ENCODE assay signal across 7 mouse cellular contexts in the genomic region with DNA sequence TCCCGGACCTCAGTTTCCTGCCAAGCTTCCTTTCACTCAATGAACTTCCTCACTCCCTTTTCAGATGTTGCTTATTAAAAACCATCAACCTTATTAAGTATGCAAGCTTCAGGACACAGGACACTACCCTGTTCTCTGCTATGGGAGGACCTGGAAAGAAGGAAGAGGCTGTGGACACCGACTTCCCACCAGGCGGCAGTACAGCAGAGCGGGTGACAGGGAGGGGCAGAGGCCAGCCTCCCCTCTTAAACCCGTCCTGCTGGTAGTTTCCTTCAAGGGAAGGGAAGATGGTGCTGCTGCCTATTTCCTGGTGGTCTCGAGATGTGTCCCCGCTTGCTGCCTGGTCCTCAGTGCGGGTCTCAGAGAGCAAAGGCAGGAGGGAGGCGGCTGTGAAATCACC.
DNase-seq lines count a peak whose midpoint lies in the region; ATAC-seq and TF ChIP-seq lines count a peak whose summit lies in the region.

No protein-coding gene starts in this region.

- H3K9me3 ChIP-seq in neural tube, embryonic 15.5 days (replicated peaks) = no peaks in the 10 kb centered on the region
- H3K9me3 ChIP-seq in forebrain, embryonic 15.5 days = no peaks in the 10 kb centered on the region
- H3K9me3 ChIP-seq in lung, postnatal 0 days (ENCODE audit: low read length) = no peaks in the 10 kb centered on the region

- ATAC-seq in neural tube, embryonic 15.5 days (ENCODE audit: low FRiP score) = no peak
- peak; percentile 49; the same call in 1 of the 2 replicates for ATAC-seq in forebrain, embryonic 15.5 days (replicated peaks)
- no peak for ATAC-seq in lung, postnatal 0 days

- no peak for TF ChIP-seq POLR2A in testis, adult 2 months (IDR thresholded peaks at IDR 0.05; ENCODE audit: control insufficient read depth, low read depth, low read length)

- H3K27me3 ChIP-seq in neural tube, embryonic 15.5 days (replicated peaks) = no peaks in the 10 kb centered on the region
- no peaks in the 10 kb centered on the region for H3K27me3 ChIP-seq in forebrain, embryonic 15.5 days
- H3K27me3 ChIP-seq in lung, postnatal 0 days (replicated peaks; ENCODE audit: insufficient read depth, low read length) = no peaks in the 10 kb centered on the region
- H3K27me3 ChIP-seq in testis, adult 2 months (ENCODE audit: control insufficient read depth, insufficient read depth, low read length) = no peaks in the 10 kb centered on the region

- no peak overlapping the region for H3K4me2 ChIP-seq in neural tube, embryonic 15.5 days
- H3K4me2 ChIP-seq in forebrain, embryonic 15.5 days (replicated peaks) = no peak overlapping the region
- H3K4me2 ChIP-seq in lung, postnatal 0 days (replicated peaks; ENCODE audit: low read depth, low read length) = 0 out of 2 replicates have a peak overlapping the region, but pooled peaks have one; percentile 17

- H3K4me3 ChIP-seq in neural tube, embryonic 15.5 days (replicated peaks) = no peak overlapping the region
- no peak overlapping the region for H3K4me3 ChIP-seq in forebrain, embryonic 15.5 days
- no peak overlapping the region for H3K4me3 ChIP-seq in lung, postnatal 0 days (ENCODE audit: low read depth, low read length)
- H3K4me3 ChIP-seq in testis, adult 2 months (ENCODE audit: control insufficient read depth, low read depth, low read length) = no peak overlapping the region

- H3K36me3 ChIP-seq in neural tube, embryonic 15.5 days = peaks cover 56% of the 10 kb centered on the region
- peaks cover 26% of the 10 kb centered on the region for H3K36me3 ChIP-seq in forebrain, embryonic 15.5 days
- peaks cover 13% of the 10 kb centered on the region; the same call in 1 of the 2 replicates for H3K36me3 ChIP-seq in lung, postnatal 0 days (ENCODE audit: insufficient read depth, low read length)
- no peaks in the 10 kb centered on the region for H3K36me3 ChIP-seq in testis, adult 2 months (ENCODE audit: control insufficient read depth, insufficient read depth, low read length)

- H3K9ac ChIP-seq in neural tube, embryonic 15.5 days (replicated peaks) = no peak overlapping the region
- no peak overlapping the region for H3K9ac ChIP-seq in forebrain, embryonic 15.5 days (replicated peaks)
- no peak overlapping the region for H3K9ac ChIP-seq in lung, postnatal 0 days (replicated peaks; ENCODE audit: low read depth)

- peak; percentile 93 for TF ChIP-seq CTCF in lung, postnatal 0 days (IDR thresholded peaks at IDR 0.05)
- peak; percentile 36; the same call in 1 of the 2 replicates for TF ChIP-seq CTCF in testis, adult 2 months (IDR thresholded peaks at IDR 0.05; ENCODE audit: control insufficient read depth, insufficient read depth, insufficient replicate concordance, low read depth, low read length)

- WGBS in neural tube, embryonic 15.5 days = 58% methylated on average over 9 of the region's 9 CpGs
- 52% methylated on average over 9 of the region's 9 CpGs for WGBS in forebrain, embryonic 15.5 days
- WGBS in lung, postnatal 0 days = 34% methylated on average over 9 of the region's 9 CpGs

- no peak for TF ChIP-seq EP300 in lung, postnatal 0 days (IDR thresholded peaks at IDR 0.05)

- peaks cover 5% of the 10 kb centered on the region; the same call in 1 of the 2 replicates for H3K4me1 ChIP-seq in neural tube, embryonic 15.5 days
- H3K4me1 ChIP-seq in forebrain, embryonic 15.5 days = no peaks in the 10 kb centered on the region
- H3K4me1 ChIP-seq in lung, postnatal 0 days (ENCODE audit: insufficient read depth, low read depth, low read length) = peaks cover 7% of the 10 kb centered on the region; the same call in 1 of the 2 replicates
- no peaks in the 10 kb centered on the region for H3K4me1 ChIP-seq in testis, adult 2 months (ENCODE audit: control insufficient read depth, insufficient read depth, low read length)

- peak; percentile 43 for DNase-seq in neural tube, embryonic 10.5 days (ENCODE audit: extremely low spot score, low spot score)
- DNase-seq in adrenal gland, postnatal 14 days = peak; percentile 75
- peak; percentile 55 for DNase-seq in induced T-regulatory cell, adult 2 months (ENCODE audit: low read depth)
- DNase-seq in lung, postnatal 0 days (ENCODE audit: low spot score) = peak; percentile 67

- H3K27ac ChIP-seq in neural tube, embryonic 15.5 days (replicated peaks) = no peak overlapping the region
- H3K27ac ChIP-seq in forebrain, embryonic 15.5 days (replicated peaks) = no peak overlapping the region
- H3K27ac ChIP-seq in lung, postnatal 0 days (ENCODE audit: low read length) = no peak overlapping the region
- H3K27ac ChIP-seq in testis, adult 2 months (ENCODE audit: control insufficient read depth, insufficient read depth, low read depth, low read length) = no peak overlapping the region
